Mouse (Mus musculus) layer of hippocampus, adult 2 months (tissue): ENCODE measurements at regions not wholly inside any gene's neighbourhood (a gene's known extent, or its start where the extent isn't known, plus 50 kb on each side); places are given as distances from the start of the nearest gene placed in this dataset.

ENCODE experiments used
- DNase-seq, 2 experiments: peaks; one replicate each; pipeline ENCODE4 v3.0.0; 2022; ENCODE audit warnings: low spot score in 2 of 2
- H3K27ac ChIP-seq: fragments of 200-600 bp; 2 replicates; pipeline ENCODE4 v1.8.1; 2022
- H3K4me3 ChIP-seq: fragments of 200-600 bp; 2 replicates; pipeline ENCODE4 v1.8.1; 2022; ENCODE audit warnings: mild to moderate bottlenecking
- CTCF ChIP-seq: fragments of 200-600 bp; conservative IDR thresholded peaks from 2 replicates; pipeline ENCODE4 v1.8.1; 2022; ENCODE audit warnings: antibody characterized with exemption, mild to moderate bottlenecking, moderate library complexity

GRCm38 (mm10) chr16:66086499-66086898 is 271.4 kb downstream of the Vgll3 start:
- no peak for DNase-seq
- peak; percentile 81 for TF ChIP-seq CTCF
- Histone ChIP-seq H3K27ac (no peak overlapping the region), H3K4me3 (no peak overlapping the region)

GRCm38 (mm10) chr16:66092766-66093165 is 277.7 kb downstream of the Vgll3 start:
- DNase-seq: no peak
- TF ChIP-seq CTCF: no peak
- Histone ChIP-seq H3K4me3 (no peak overlapping the region), H3K27ac (no peak overlapping the region)

GRCm38 (mm10) chr16:66095682-66096081 is 280.6 kb downstream of the Vgll3 start:
- TF ChIP-seq CTCF: no peak
- no peak for DNase-seq
- Histone ChIP-seq H3K4me3 (no peak overlapping the region), H3K27ac (no peak overlapping the region)

GRCm38 (mm10) chr16:66117930-66118329 is 302.9 kb downstream of the Vgll3 start:
- H3K4me3 ChIP-seq: no peak overlapping the region
- TF ChIP-seq CTCF: no peak
- DNase-seq: no peak
- no peak overlapping the region for H3K27ac ChIP-seq

- TF ChIP-seq CTCF: no peak
- DNase-seq: no peak
- no peak overlapping the region for H3K27ac ChIP-seq
- H3K4me3 ChIP-seq: no peak overlapping the region
Measured at GRCm38 (mm10) chr16:66137755-66138154, 322.7 kb downstream of the Vgll3 start.

- no peak overlapping the region for H3K27ac ChIP-seq
- no peak for TF ChIP-seq CTCF
- H3K4me3 ChIP-seq: no peak overlapping the region
- DNase-seq: no peak
Measured at GRCm38 (mm10) chr16:66144765-66145164, 329.7 kb downstream of the Vgll3 start.

GRCm38 (mm10) chr16:66145280-66145679 is 330.2 kb downstream of the Vgll3 start:
- no peak for TF ChIP-seq CTCF
- DNase-seq: no peak
- no peak overlapping the region for H3K4me3 ChIP-seq
- H3K27ac ChIP-seq: no peak overlapping the region

GRCm38 (mm10) chr16:66168289-66168688 is 353.2 kb downstream of the Vgll3 start:
- no peak overlapping the region for H3K4me3 ChIP-seq
- no peak overlapping the region for H3K27ac ChIP-seq
- TF ChIP-seq CTCF: no peak
- no peak for DNase-seq

- H3K27ac ChIP-seq: no peak overlapping the region
- TF ChIP-seq CTCF: peak; percentile 95
- peak; percentile 16 to 68 for DNase-seq
- H3K4me3 ChIP-seq: no peak overlapping the region
Measured at GRCm38 (mm10) chr16:66190801-66191200, 375.7 kb downstream of the Vgll3 start.

GRCm38 (mm10) chr16:66201406-66201805 is 386.3 kb downstream of the Vgll3 start:
- DNase-seq: no peak
- TF ChIP-seq CTCF: no peak
- H3K27ac ChIP-seq: no peak overlapping the region
- H3K4me3 ChIP-seq: no peak overlapping the region
